Mouse (Mus musculus) liver, embryonic 14.5 days (tissue): ENCODE data around the gene Bcas3.

Experiments
- CTCF ChIP-seq: IDR thresholded peaks from 2 replicates; pipeline ENCODE4 v1.5.1; 2016; ENCODE audit warnings: antibody characterized with exemption, low read depth, control low read depth
- EP300 ChIP-seq: IDR thresholded peaks from 2 replicates; pipeline ENCODE4 v1.6.1; 2016; ENCODE audit warnings: antibody characterized with exemption, low read depth

GRCm38 (mm10) chr11:85642591-85642990 is 289.6 kb downstream of the Bcas3 start:
- no peak for TF ChIP-seq EP300
- no peak for TF ChIP-seq CTCF
